Mouse (Mus musculus) hindbrain, embryonic 11.5 days (tissue): ENCODE data around the gene Shtn1. TPM values are rescaled to one million over a fixed set of nuclear protein-coding genes. Genes with fewer than 3 reads are reported as not detected.

Experiments used
- ATAC-seq: fragments of 200-750 bp; cut with Nextera tagmentation; 2 replicates; pipeline ENCODE4 v1.8.0; 2017; ENCODE audit warnings: mild to moderate bottlenecking, moderate TSS enrichment, moderate library complexity; ENCODE audit not compliant: low FRiP score
- DNase-seq: peaks from one replicate; pipeline ENCODE4 v3.0.0-alpha.2; 2015; ENCODE audit warnings: low spot score
- H3K27ac ChIP-seq: fragments of 300-500 bp; sonication (generic); 2 replicates; pipeline ENCODE4 v1.5.1; 2014; ENCODE audit warnings: mild to moderate bottlenecking, low read depth, low read length
- H3K27me3 ChIP-seq: fragments of 300-500 bp; sonication (generic); 2 replicates; pipeline ENCODE4 v1.6.1; 2014; ENCODE audit warnings: mild to moderate bottlenecking, low read length, moderate library complexity, mixed read lengths; ENCODE audit not compliant: control insufficient read depth, insufficient read depth
- H3K36me3 ChIP-seq: fragments of 300-500 bp; sonication (generic); 2 replicates; pipeline ENCODE4 v1.6.1; 2014; ENCODE audit warnings: mild to moderate bottlenecking, low read length, moderate library complexity, mixed read lengths; ENCODE audit not compliant: control insufficient read depth, insufficient read depth
- H3K4me1 ChIP-seq: fragments of 300-500 bp; sonication (generic); replicated peaks from 2 replicates; pipeline ENCODE4 v1.6.1; 2014; ENCODE audit warnings: low read length, mixed read lengths; ENCODE audit not compliant: control insufficient read depth, insufficient read depth
- H3K4me2 ChIP-seq: fragments of 300-500 bp; sonication (generic); replicated peaks from 2 replicates; pipeline ENCODE4 v1.6.1; 2014; ENCODE audit warnings: mild to moderate bottlenecking, low read depth, low read length
- H3K4me3 ChIP-seq: fragments of 300-500 bp; sonication (generic); 2 replicates; pipeline ENCODE4 v1.5.1; 2014; ENCODE audit warnings: low read depth, low read length
- H3K9ac ChIP-seq: fragments of 300-500 bp; sonication (generic); 2 replicates; pipeline ENCODE4 v1.6.1; 2014; ENCODE audit warnings: low read depth, low read length
- H3K9me3 ChIP-seq: fragments of 300-500 bp; sonication (generic); 2 replicates; pipeline ENCODE4 v1.6.1; 2016; ENCODE audit warnings: low read length; ENCODE audit not compliant: control insufficient read depth
- WGBS: fragments of 180-500 bp; shearing (Covaris S2); extraction: QIAGEN DNeasy Blood & Tissue Kit; methylation state at CpG from one replicate; pipeline ENCODE4 v1.1.7; 2014; 5-methylcytosine and 5-hydroxymethylcytosine counted together
- polyA plus RNA-seq: library from polyadenylated mRNA; unstranded; fragments of >200 nt; fragmentation: Nextera tagmentation; extraction: Ambion mirVana; gene quantifications from 2 replicates; pipeline ENCODE4 v1.2.1, GENCODE M21; 2014

Gene Shtn1
- 2.5 and 4.0 TPM in 2 replicates for polyA plus RNA-seq

- H3K9ac ChIP-seq, result peak within 1 kb of the TSS; percentile 62
- no peaks in the 10 kb centered on the region for H3K9me3 ChIP-seq
- peak within 1 kb of the TSS; percentile 100 for H3K4me2 ChIP-seq
- ATAC-seq (peak; percentile 61), DNase-seq (peak; percentile 66)
- H3K27me3 ChIP-seq, result peaks cover 27% of the 10 kb centered on the region
- H3K36me3 ChIP-seq, result no peaks in the 10 kb centered on the region
- H3K27ac ChIP-seq, result peak within 1 kb of the TSS; percentile 10; the same call in 1 of the 2 replicates
- under 1% methylated on average over 31 of the region's 46 CpGs for WGBS
- H3K4me1 ChIP-seq, result no peaks in the 10 kb centered on the region
- H3K4me3 ChIP-seq, result peak within 1 kb of the TSS; percentile 67
These were observed at the start of gene Shtn1 for GRCm38 (mm10) chr19:59075472-59076101. Gene Shtn1, minus strand, starts transcription at chr19:59076100.

GRCm38 (mm10) chr19:59114152-59114551 is 38.3 kb upstream of the Shtn1 start:
- no peak overlapping the region for H3K9ac ChIP-seq
- H3K4me2 ChIP-seq, result no peak overlapping the region
- H3K27me3 ChIP-seq, result no peaks in the 10 kb centered on the region
- DNase-seq (no peak), ATAC-seq (no peak)
- H3K4me1 ChIP-seq, result no peaks in the 10 kb centered on the region
- 80% methylated on average over 4 of the region's 4 CpGs for WGBS
- H3K27ac ChIP-seq, result no peak overlapping the region
- H3K36me3 ChIP-seq, result no peaks in the 10 kb centered on the region
- no peaks in the 10 kb centered on the region for H3K9me3 ChIP-seq
- no peak overlapping the region for H3K4me3 ChIP-seq

- Histone ChIP-seq H3K27ac (no peak overlapping the region), H3K9ac (no peak overlapping the region), H3K9me3 (no peaks in the 10 kb centered on the region), H3K27me3 (no peaks in the 10 kb centered on the region), H3K4me1 (no peaks in the 10 kb centered on the region), H3K36me3 (no peaks in the 10 kb centered on the region), H3K4me2 (no peak overlapping the region), H3K4me3 (no peak overlapping the region)
- WGBS, result 36% methylated on average over 1 of the region's 1 CpGs
- DNase-seq, result no peak
- ATAC-seq, result no peak
These were observed 34.0 kb upstream of the Shtn1 start for GRCm38 (mm10) chr19:59109937-59110336.

GRCm38 (mm10) chr19:59098315-59098714 is 22.4 kb upstream of the Shtn1 start:
- H3K9me3 ChIP-seq, result no peaks in the 10 kb centered on the region
- H3K27ac ChIP-seq, result no peak overlapping the region
- no peak for ATAC-seq
- H3K4me2 ChIP-seq, result no peak overlapping the region
- H3K4me1 ChIP-seq, result no peaks in the 10 kb centered on the region
- H3K4me3 ChIP-seq, result no peak overlapping the region
- no peak for DNase-seq
- WGBS, result 73% methylated on average over 1 of the region's 1 CpGs
- H3K27me3 ChIP-seq, result no peaks in the 10 kb centered on the region
- no peaks in the 10 kb centered on the region for H3K36me3 ChIP-seq
- H3K9ac ChIP-seq, result no peak overlapping the region

GRCm38 (mm10) chr19:59092295-59092694 is 16.4 kb upstream of the Shtn1 start:
- H3K9ac ChIP-seq, result no peak overlapping the region
- H3K27ac ChIP-seq, result no peak overlapping the region
- H3K4me2 ChIP-seq, result no peak overlapping the region
- no peaks in the 10 kb centered on the region for H3K9me3 ChIP-seq
- 92% methylated on average over 7 of the region's 7 CpGs for WGBS
- ATAC-seq (no peak), DNase-seq (no peak)
- no peak overlapping the region for H3K4me3 ChIP-seq
- no peaks in the 10 kb centered on the region for H3K4me1 ChIP-seq
- no peaks in the 10 kb centered on the region for H3K36me3 ChIP-seq
- H3K27me3 ChIP-seq, result no peaks in the 10 kb centered on the region

GRCm38 (mm10) chr19:59090337-59090736 is 14.4 kb upstream of the Shtn1 start:
- Histone ChIP-seq H3K36me3 (no peaks in the 10 kb centered on the region), H3K27ac (no peak overlapping the region), H3K4me1 (no peaks in the 10 kb centered on the region), H3K9me3 (no peaks in the 10 kb centered on the region), H3K9ac (no peak overlapping the region), H3K4me2 (no peak overlapping the region), H3K27me3 (no peaks in the 10 kb centered on the region), H3K4me3 (no peak overlapping the region)
- WGBS, result 71% methylated on average over 1 of the region's 1 CpGs
- DNase-seq, result no peak
- no peak for ATAC-seq

GRCm38 (mm10) chr19:59084296-59084695 is 8.4 kb upstream of the Shtn1 start:
- ATAC-seq, result no peak
- no peaks in the 10 kb centered on the region for H3K36me3 ChIP-seq
- H3K27ac ChIP-seq, result no peak overlapping the region
- DNase-seq, result no peak
- whole genome bisulfite sequencing, result 62% methylated on average over 4 of the region's 4 CpGs
- H3K27me3 ChIP-seq, result no peaks in the 10 kb centered on the region
- H3K4me1 ChIP-seq, result no peaks in the 10 kb centered on the region
- H3K4me3 ChIP-seq, result no peak overlapping the region
- H3K4me2 ChIP-seq, result no peak overlapping the region
- H3K9me3 ChIP-seq, result no peaks in the 10 kb centered on the region
- no peak overlapping the region for H3K9ac ChIP-seq

GRCm38 (mm10) chr19:59076131-59076530 is 231 bp upstream of the Shtn1 start:
- H3K27ac ChIP-seq, result no peak overlapping the region
- peaks cover 27% of the 10 kb centered on the region for H3K27me3 ChIP-seq
- H3K9me3 ChIP-seq, result no peaks in the 10 kb centered on the region
- ATAC-seq (no peak), DNase-seq (peak; percentile 20)
- 18% methylated on average over 5 of the region's 5 CpGs for WGBS
- H3K4me2 ChIP-seq, result no peak overlapping the region; the same call in 1 of the 2 replicates
- H3K36me3 ChIP-seq, result no peaks in the 10 kb centered on the region
- H3K9ac ChIP-seq, result no peak overlapping the region
- no peaks in the 10 kb centered on the region for H3K4me1 ChIP-seq
- no peak overlapping the region for H3K4me3 ChIP-seq

- DNase-seq, result peak; percentile 40
- H3K4me3 ChIP-seq, result peak overlapping the region; percentile 67
- H3K9me3 ChIP-seq, result no peaks in the 10 kb centered on the region
- peak overlapping the region; percentile 62 for H3K9ac ChIP-seq
- 4% methylated on average over 45 of the region's 46 CpGs for WGBS
- H3K4me2 ChIP-seq, result peak overlapping the region; percentile 100
- ATAC-seq, result peak; percentile 43; the same call in 1 of the 2 replicates
- peaks cover 27% of the 10 kb centered on the region for H3K27me3 ChIP-seq
- no peaks in the 10 kb centered on the region for H3K36me3 ChIP-seq
- no peak overlapping the region; the same call in 1 of the 2 replicates for H3K27ac ChIP-seq
- no peaks in the 10 kb centered on the region for H3K4me1 ChIP-seq
These were observed 944 bp downstream of the Shtn1 start for GRCm38 (mm10) chr19:59074841-59075471.
